Mouse (Mus musculus) myocyte (in vitro differentiated cells): ENCODE data around the gene Lzts2. TPM values are rescaled to one million over a fixed set of nuclear protein-coding genes. Genes with fewer than 3 reads are reported as not detected.

Experiments
- H3K27me3 ChIP-seq: one replicate; pipeline ENCODE4 v1.6.1; 2011; ENCODE audit not compliant: control insufficient read depth, insufficient read depth, insufficient read length
- H3K36me3 ChIP-seq: one replicate; pipeline ENCODE4 v1.6.1; 2011; ENCODE audit not compliant: control insufficient read depth, insufficient read depth
- H3K4me2 ChIP-seq: one replicate; pipeline ENCODE4 v1.6.1; 2011; ENCODE audit warnings: low read depth, control low read depth
- H3K4me3 ChIP-seq: one replicate; pipeline ENCODE4 v1.5.1; 2011; ENCODE audit warnings: mild to moderate bottlenecking, control low read depth, moderate library complexity
- H3K79me2 ChIP-seq: one replicate; pipeline ENCODE4 v1.6.1; 2011; ENCODE audit not compliant: control insufficient read depth, insufficient read depth
- H3ac ChIP-seq: one replicate; pipeline ENCODE4 v1.6.1; 2011; ENCODE audit not compliant: control insufficient read depth, insufficient read length
- CEBPB ChIP-seq: IDR thresholded peaks from 2 replicates; pipeline ENCODE4 v1.6.1; 2011; ENCODE audit warnings: mild to moderate bottlenecking, moderate library complexity; ENCODE audit not compliant: poor library complexity, insufficient read depth, severe bottlenecking
- E2F4 ChIP-seq: IDR thresholded peaks from one replicate; pipeline ENCODE4 v1.6.1; 2011; ENCODE audit warnings: mild to moderate bottlenecking, control low read depth, moderate library complexity; ENCODE audit not compliant: insufficient read depth
- MAX ChIP-seq: IDR thresholded peaks from one replicate; pipeline ENCODE4 v1.6.1; 2011; ENCODE audit warnings: low read depth, mild to moderate bottlenecking, control low read depth
- MYOD1 ChIP-seq, 3 experiments: IDR thresholded peaks; one replicate each; pipeline ENCODE4 v1.6.1; 2011; ENCODE audit warnings: control low read depth in 2 of 3, low read depth in 2 of 3, mild to moderate bottlenecking in 2 of 3, moderate library complexity in 1 of 3; ENCODE audit not compliant: insufficient read length in 2 of 3, control insufficient read depth in 1 of 3
- MYOG ChIP-seq, 3 experiments: IDR thresholded peaks; one replicate each; pipeline ENCODE4 v1.6.1; 2011; ENCODE audit warnings: control low read depth in 2 of 3, low read depth in 2 of 3, mild to moderate bottlenecking in 2 of 3; ENCODE audit not compliant: insufficient read length in 2 of 3, control insufficient read depth in 1 of 3, insufficient read depth in 1 of 3
- POLR2A ChIP-seq: IDR thresholded peaks from one replicate; pipeline ENCODE4 v1.6.1; 2011; ENCODE audit warnings: low read depth, mild to moderate bottlenecking, control low read depth, moderate library complexity; ENCODE audit not compliant: insufficient read length
- POLR2AphosphoS2 ChIP-seq: IDR thresholded peaks from one replicate; pipeline ENCODE4 v1.6.1; 2011; ENCODE audit warnings: low read depth, control low read depth; ENCODE audit not compliant: insufficient read length
- REST ChIP-seq: IDR thresholded peaks from one replicate; pipeline ENCODE4 v1.6.1; 2011; ENCODE audit warnings: mild to moderate bottlenecking, control low read depth, moderate library complexity; ENCODE audit not compliant: insufficient read depth, insufficient read length
- SRF ChIP-seq: IDR thresholded peaks from one replicate; pipeline ENCODE4 v1.6.1; 2011; ENCODE audit warnings: low read depth; ENCODE audit not compliant: control insufficient read depth, insufficient read length
- TCF12 ChIP-seq: IDR thresholded peaks from one replicate; pipeline ENCODE4 v1.6.1; 2011; ENCODE audit warnings: mild to moderate bottlenecking, control low read depth; ENCODE audit not compliant: poor library complexity, insufficient read depth, severe bottlenecking
- TCF3 ChIP-seq: IDR thresholded peaks from one replicate; pipeline ENCODE4 v1.6.1; 2011; ENCODE audit warnings: low read depth, control low read depth; ENCODE audit not compliant: insufficient read length
- USF1 ChIP-seq: IDR thresholded peaks from one replicate; pipeline ENCODE4 v1.6.1; 2011; ENCODE audit warnings: low read depth, mild to moderate bottlenecking, control low read depth, moderate library complexity
- polyA plus RNA-seq: library from polyadenylated mRNA; unstranded; fragments of >200 nt; fragmentation: generic; extraction: Trizol; gene quantifications from one replicate; pipeline ENCODE4 v1.2.1, GENCODE M21; 2012; ENCODE audit warnings: missing spikeins

Lzts2 gene
- polyA plus RNA-seq, 1 experiment = 66.1 TPM

DNA sequence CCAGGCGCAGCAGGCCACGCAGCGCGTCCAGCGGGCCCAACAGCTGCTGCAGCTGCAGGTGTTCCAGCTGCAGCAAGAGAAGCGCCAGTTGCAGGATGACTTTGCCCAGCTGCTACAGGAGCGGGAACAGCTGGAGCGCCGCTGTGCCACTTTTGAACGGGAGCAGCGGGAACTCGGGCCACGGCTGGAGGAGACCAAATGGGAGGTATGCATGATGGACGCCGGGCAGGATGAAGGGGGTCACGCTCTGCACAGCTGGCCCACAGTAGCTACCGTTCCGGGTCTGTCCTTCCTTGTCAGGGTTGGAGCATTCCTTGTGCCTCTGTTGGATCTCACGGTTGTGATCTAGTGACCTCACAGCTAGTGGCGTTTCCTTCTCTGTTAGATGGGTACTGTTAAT is 10.6 kb downstream of the Lzts2 start:
- H3K4me3 ChIP-seq = no peak overlapping the region
- peaks cover 5% of the 10 kb centered on the region for H3K36me3 ChIP-seq
- H3ac ChIP-seq = no peak overlapping the region
- no peaks in the 10 kb centered on the region for H3K27me3 ChIP-seq
- TF ChIP-seq TCF12 (no peak), CEBPB (no peak), USF1 (no peak), TCF3 (no peak), REST (no peak), SRF (no peak), MAX (no peak), POLR2A (peak; percentile 47), POLR2AphosphoS2 (peak; percentile 89), MYOD1 (IDR thresholded peaks at IDR 0.05; ENCODE audit: control insufficient read depth in 1 of 3, insufficient read length in 2 of 3, low read depth in 2 of 3) (no peak), E2F4 (no peak), MYOG (IDR thresholded peaks at IDR 0.05; ENCODE audit: control insufficient read depth in 1 of 3, insufficient read depth in 1 of 3, insufficient read length in 2 of 3, low read depth in 2 of 3) (peak in 1 of 3 experiments; percentile 14)
- H3K79me2 ChIP-seq = peaks cover 30% of the 10 kb centered on the region
- no peak overlapping the region for H3K4me2 ChIP-seq

DNA sequence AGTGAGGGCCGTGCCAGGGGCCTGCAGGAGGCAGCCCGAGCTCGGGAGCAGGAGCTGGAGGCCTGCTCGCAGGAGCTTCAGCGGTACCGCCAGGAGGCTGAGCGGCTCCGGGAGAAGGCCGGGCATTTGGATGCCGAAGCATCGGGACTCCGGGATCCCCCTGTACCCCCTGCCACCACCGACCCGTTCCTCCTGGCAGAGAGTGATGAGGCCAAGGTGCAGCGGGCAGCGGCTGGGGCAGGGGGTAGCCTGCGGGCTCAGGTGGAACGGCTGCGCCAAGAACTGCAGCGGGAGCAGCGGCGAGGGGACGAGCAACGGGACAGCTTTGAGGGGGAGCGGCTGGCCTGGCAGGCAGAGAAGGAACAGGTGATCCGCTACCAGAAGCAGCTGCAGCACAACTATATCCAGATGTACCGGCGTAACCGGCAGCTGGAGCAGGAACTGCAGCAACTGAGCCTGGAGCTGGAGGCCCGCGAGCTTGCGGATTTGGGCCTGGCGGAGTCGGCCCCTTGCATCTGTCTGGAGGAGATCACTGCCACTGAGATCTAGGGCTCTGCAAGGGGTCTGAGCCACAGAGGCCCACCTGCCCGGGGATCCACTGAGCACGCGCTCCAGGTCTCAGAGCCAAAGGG is 11.8 kb downstream of the Lzts2 start:
- peaks cover 18% of the 10 kb centered on the region for H3K79me2 ChIP-seq
- no peaks in the 10 kb centered on the region for H3K27me3 ChIP-seq
- H3K4me3 ChIP-seq = no peak overlapping the region
- no peak overlapping the region for H3K4me2 ChIP-seq
- peaks cover 5% of the 10 kb centered on the region for H3K36me3 ChIP-seq
- H3ac ChIP-seq = no peak overlapping the region
- peak; percentile 16 for TF ChIP-seq POLR2AphosphoS2
- TF ChIP-seq USF1 = no peak
- peak; percentile 9 for TF ChIP-seq POLR2A

DNA sequence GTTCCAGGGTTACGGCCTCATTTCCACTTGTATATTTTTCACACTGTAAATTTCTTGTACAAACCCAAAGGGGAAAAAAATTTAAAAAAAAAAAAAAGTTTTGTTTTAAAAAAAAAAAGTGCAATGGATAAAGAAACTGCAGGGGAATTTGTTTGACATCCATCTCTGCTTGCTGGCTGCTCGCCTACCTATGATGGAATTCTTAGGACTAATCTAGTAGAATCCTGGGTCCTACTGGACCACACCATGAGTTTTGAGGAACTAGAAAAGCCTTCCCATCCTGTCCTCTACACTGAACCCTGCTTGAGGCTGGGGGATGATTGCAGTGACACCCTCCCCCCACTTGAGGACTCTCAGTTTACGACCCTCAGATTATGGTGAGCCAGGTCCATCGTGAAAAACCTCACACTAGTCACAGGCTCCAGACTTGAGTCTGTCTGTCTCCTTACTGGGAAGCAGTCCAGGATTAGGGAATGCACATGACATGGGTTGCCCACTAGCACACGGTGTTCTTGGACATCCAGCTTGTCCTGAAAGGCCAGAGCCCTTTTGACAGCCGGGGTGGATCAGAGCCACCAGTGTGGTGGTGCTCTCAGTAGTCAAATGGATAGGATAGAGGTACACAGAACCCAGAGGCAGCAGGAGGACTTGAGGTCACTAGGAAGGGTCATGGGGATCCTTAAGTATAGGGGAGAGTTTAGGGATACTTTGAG is 12.9 kb downstream of the Lzts2 start:
- no peak overlapping the region for H3K4me2 ChIP-seq
- peak; percentile 69 for TF ChIP-seq POLR2AphosphoS2
- TF ChIP-seq MYOG (IDR thresholded peaks at IDR 0.05; ENCODE audit: control insufficient read depth in 1 of 3, insufficient read depth in 1 of 3, insufficient read length in 2 of 3, low read depth in 2 of 3) = no peak
- no peak overlapping the region for H3ac ChIP-seq
- H3K4me3 ChIP-seq = no peak overlapping the region
- H3K27me3 ChIP-seq = no peaks in the 10 kb centered on the region
- H3K79me2 ChIP-seq = peaks cover 7% of the 10 kb centered on the region
- peaks cover 5% of the 10 kb centered on the region for H3K36me3 ChIP-seq

DNA sequence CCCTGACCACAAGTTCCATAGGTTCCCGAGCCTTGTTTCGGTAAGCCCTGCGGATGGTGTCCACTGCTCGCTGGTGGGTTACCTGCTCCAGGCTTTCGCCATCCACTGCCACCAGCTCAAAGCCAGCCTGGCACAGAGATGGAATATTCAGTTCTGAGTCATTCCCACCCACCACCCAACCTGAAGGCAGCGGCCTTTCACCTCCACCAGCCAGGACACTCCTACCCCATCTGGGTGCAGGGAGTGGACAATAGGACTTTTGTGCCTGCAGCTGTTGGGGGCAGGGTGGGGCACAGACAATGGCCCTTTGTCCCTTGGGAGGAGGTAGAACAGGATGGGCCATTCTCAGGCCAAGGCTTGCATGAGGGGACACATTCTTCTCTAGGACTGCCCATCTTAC is 13.6 kb downstream of the Lzts2 start:
- H3K27me3 ChIP-seq = no peaks in the 10 kb centered on the region
- no peak overlapping the region for H3ac ChIP-seq
- peaks cover 5% of the 10 kb centered on the region for H3K36me3 ChIP-seq
- no peaks in the 10 kb centered on the region for H3K79me2 ChIP-seq
- TF ChIP-seq USF1 (no peak), TCF12 (no peak), POLR2AphosphoS2 (peak; percentile 59), POLR2A (no peak)
- H3K4me3 ChIP-seq = no peak overlapping the region
- no peak overlapping the region for H3K4me2 ChIP-seq

GRCm38 (mm10) chr19:45028746-45029145 is 14.5 kb downstream of the Lzts2 start:
- peaks cover 5% of the 10 kb centered on the region for H3K36me3 ChIP-seq
- H3K4me3 ChIP-seq = no peak overlapping the region
- TF ChIP-seq E2F4 = no peak
- TF ChIP-seq POLR2AphosphoS2 = peak; percentile 68
- peak; percentile 43 for TF ChIP-seq POLR2A
- no peak overlapping the region for H3ac ChIP-seq
- H3K27me3 ChIP-seq = no peaks in the 10 kb centered on the region
- H3K4me2 ChIP-seq = no peak overlapping the region
- H3K79me2 ChIP-seq = no peaks in the 10 kb centered on the region
